Mouse (Mus musculus) neural tube, embryonic 13.5 days (tissue): ENCODE measurements around the gene Clasrp. TPM values are rescaled to one million over a fixed set of nuclear protein-coding genes. Genes with fewer than 3 reads are reported as not detected.
A peak's percentile ranks its signal among the peaks of the same experiment; 100 is the strongest.

Experiments used
- ATAC-seq: fragments of 200-750 bp; cut with Nextera tagmentation; 2 replicates; pipeline ENCODE4 v1.8.0; 2017; ENCODE audit warnings: low read depth, mild to moderate bottlenecking, moderate TSS enrichment, moderate library complexity
- H3K27ac ChIP-seq: fragments of 300-500 bp; sonication (generic); replicated peaks from 2 replicates; pipeline ENCODE4 v1.5.1; 2015; ENCODE audit warnings: moderate library complexity, mild to moderate bottlenecking, inconsistent platforms
- H3K27me3 ChIP-seq: fragments of 300-500 bp; sonication (generic); 2 replicates; pipeline ENCODE4 v1.6.1; 2015; ENCODE audit warnings: mild to moderate bottlenecking, inconsistent platforms
- H3K36me3 ChIP-seq: fragments of 300-500 bp; sonication (generic); 2 replicates; pipeline ENCODE4 v1.6.1; 2015; ENCODE audit warnings: mild to moderate bottlenecking, inconsistent platforms
- H3K4me1 ChIP-seq: fragments of 300-500 bp; sonication (generic); replicated peaks from 2 replicates; pipeline ENCODE4 v1.6.1; 2015; ENCODE audit warnings: inconsistent platforms
- H3K4me2 ChIP-seq: fragments of 300-500 bp; sonication (generic); 2 replicates; pipeline ENCODE4 v1.6.1; 2015; ENCODE audit warnings: inconsistent platforms, mild to moderate bottlenecking, moderate library complexity
- H3K4me3 ChIP-seq: fragments of 300-500 bp; sonication (generic); 2 replicates; pipeline ENCODE4 v1.5.1; 2015; ENCODE audit warnings: mild to moderate bottlenecking, inconsistent platforms
- H3K9ac ChIP-seq: fragments of 300-500 bp; sonication (generic); 2 replicates; pipeline ENCODE4 v1.6.1; 2015; ENCODE audit warnings: moderate library complexity, mild to moderate bottlenecking, inconsistent platforms
- H3K9me3 ChIP-seq: fragments of 300-500 bp; sonication (generic); 2 replicates; pipeline ENCODE4 v1.6.1; 2016; ENCODE audit warnings: inconsistent platforms
- WGBS: fragments of 180-500 bp; shearing (Covaris S2); methylation state at CpG from one replicate; pipeline ENCODE4 v1.1.7; 2015; 5-methylcytosine and 5-hydroxymethylcytosine counted together
- polyA plus RNA-seq: library from polyadenylated mRNA; unstranded; fragments of >200 nt; fragmentation: Nextera tagmentation; extraction: Ambion mirVana; gene quantifications from 2 replicates; pipeline ENCODE4 v1.2.1, GENCODE M21; 2015

The Clasrp gene
- polyA plus RNA-seq, 1 experiment from 2014 or later: 61.6 TPM

DNA sequence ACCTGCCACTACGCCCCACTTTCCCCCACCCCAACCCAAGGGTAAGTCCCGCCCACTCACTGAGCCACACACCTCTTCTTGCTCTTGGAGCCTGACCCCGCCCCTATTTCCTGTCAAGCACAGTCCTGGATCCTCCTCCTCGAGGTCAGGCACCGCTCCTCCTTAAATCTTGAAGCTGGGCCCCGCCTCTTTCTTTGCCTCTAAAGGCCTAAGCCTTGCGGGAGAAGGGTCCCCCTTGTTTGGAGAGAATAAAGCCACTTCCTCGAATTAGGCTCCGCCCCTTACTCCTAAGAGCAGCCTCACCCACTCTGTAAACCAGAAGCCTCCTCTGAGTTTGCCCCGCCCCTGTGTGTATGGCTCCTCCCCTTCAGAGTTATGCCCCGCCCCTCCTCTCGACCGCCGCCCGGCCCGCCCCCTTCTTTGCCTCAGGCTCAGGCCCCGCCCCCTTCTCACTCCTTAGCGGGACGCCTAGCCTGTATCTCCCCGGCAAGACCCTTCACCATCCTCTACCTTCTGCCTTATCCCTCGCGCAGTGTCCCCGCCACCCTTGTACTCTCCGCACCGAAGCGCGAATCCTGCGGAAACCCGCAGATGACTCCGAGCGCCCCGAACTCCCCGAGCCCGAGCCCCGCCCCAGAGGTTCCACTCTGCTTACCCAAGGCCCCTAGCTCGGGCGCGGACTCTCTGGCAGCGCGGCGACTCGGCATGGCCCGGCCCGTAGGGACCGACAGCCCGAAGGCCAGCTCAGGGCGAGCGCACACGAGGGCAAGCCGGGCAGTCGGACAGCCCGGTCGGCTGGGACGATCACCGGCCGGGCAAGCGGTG, 24.5 kb upstream of the Clasrp start:
- Histone ChIP-seq H3K36me3 (peaks cover 21% of the 10 kb centered on the region), H3K4me3 (peak overlapping the region; percentile 74), H3K27ac (peak overlapping the region; percentile 78), H3K9me3 (no peaks in the 10 kb centered on the region), H3K27me3 (0 out of 2 replicates have a peak, but pooled peaks cover 2% of the 10 kb centered on the region), H3K9ac (peak overlapping the region; percentile 69), H3K4me1 (peaks cover 5% of the 10 kb centered on the region), H3K4me2 (peak overlapping the region; percentile 88)
- ATAC-seq: peak; percentile 88
- 2% methylated on average over 56 of the region's 57 CpGs for WGBS

DNA sequence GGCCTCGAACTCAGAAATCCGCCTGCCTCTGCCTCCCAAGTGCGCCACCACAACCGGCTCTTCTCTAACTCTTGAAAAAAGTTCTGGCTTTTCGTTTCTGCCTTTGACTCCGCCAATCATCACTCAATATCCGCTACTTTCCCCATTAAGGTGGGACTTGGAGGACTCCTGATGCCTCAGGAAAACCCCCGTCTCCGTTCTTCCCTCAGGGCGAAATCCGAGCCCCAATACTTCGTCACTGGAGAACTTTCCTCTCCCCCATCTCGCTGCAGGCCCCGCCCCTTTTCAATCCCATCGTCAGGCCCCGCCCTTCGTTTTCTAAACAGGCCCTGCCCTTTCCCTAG, 23.9 kb upstream of the Clasrp start:
- Histone ChIP-seq H3K27me3 (0 out of 2 replicates have a peak, but pooled peaks cover 3% of the 10 kb centered on the region), H3K27ac (no peak overlapping the region), H3K4me2 (peak overlapping the region; percentile 88), H3K4me1 (peaks cover 5% of the 10 kb centered on the region), H3K4me3 (peak overlapping the region; percentile 74), H3K9me3 (no peaks in the 10 kb centered on the region), H3K36me3 (peaks cover 15% of the 10 kb centered on the region), H3K9ac (no peak overlapping the region)
- WGBS: 14% methylated on average over 17 of the region's 17 CpGs
- no peak for ATAC-seq

DNA sequence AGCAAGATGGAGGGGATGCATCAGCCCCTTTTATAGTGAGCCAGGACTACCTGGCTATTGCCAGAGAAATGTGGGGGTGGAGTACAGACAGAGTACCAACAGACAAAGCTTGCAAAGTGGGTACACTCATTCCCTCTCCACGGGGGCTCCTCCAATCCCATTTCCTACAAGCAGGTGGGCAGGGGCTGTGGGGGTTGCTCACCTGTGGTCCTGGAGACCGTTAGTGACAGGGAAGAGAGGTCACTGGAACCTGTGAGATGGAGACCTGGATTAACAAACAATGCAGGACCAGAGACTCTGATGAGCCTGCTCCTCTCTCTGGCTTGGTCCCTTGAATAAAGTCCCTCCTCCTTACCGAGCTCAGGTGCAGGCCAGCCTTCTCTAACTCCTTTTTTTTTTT, 23.4 kb upstream of the Clasrp start:
- H3K4me1 ChIP-seq: peaks cover 5% of the 10 kb centered on the region
- H3K27ac ChIP-seq: no peak overlapping the region
- peak overlapping the region; percentile 88 for H3K4me2 ChIP-seq
- H3K4me3 ChIP-seq: peak overlapping the region; percentile 74; the same call in 1 of the 2 replicates
- ATAC-seq: no peak
- no peak overlapping the region for H3K9ac ChIP-seq
- 67% methylated on average over 3 of the region's 3 CpGs for WGBS
- H3K9me3 ChIP-seq: no peaks in the 10 kb centered on the region
- H3K36me3 ChIP-seq: peaks cover 10% of the 10 kb centered on the region
- H3K27me3 ChIP-seq: 0 out of 2 replicates have a peak, but pooled peaks cover 3% of the 10 kb centered on the region

DNA sequence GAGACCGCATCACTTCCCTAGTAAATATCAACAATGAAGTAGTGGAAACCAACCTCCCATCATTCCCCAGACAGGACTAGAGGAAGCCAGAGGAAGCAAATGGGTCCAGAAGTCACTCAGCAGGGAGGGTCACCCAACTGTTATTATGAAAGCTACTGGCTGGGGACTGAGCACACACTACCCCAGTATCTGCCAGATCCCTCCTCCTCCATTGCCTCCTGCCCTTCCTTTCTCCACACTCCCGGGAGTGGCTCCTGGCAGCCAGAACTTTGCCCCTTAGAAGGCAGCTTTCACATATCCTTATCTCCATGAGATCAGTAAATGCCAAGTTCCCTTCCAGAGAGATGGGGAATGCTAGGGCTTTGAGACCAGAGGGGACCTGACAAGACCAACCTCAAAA, 19.1 kb upstream of the Clasrp start:
- peaks cover 7% of the 10 kb centered on the region for H3K4me1 ChIP-seq
- H3K4me3 ChIP-seq: no peak overlapping the region
- no peaks in the 10 kb centered on the region for H3K36me3 ChIP-seq
- H3K4me2 ChIP-seq: no peak overlapping the region
- WGBS: 75% methylated on average over 2 of the region's 2 CpGs
- ATAC-seq: no peak
- H3K9ac ChIP-seq: no peak overlapping the region
- no peak overlapping the region for H3K27ac ChIP-seq
- no peaks in the 10 kb centered on the region for H3K9me3 ChIP-seq
- peaks cover 7% of the 10 kb centered on the region; the same call in 1 of the 2 replicates for H3K27me3 ChIP-seq

GRCm38 (mm10) chr7:19622241-19622640, 18.0 kb upstream of the Clasrp start:
- Histone ChIP-seq H3K4me3 (no peak overlapping the region), H3K27ac (no peak overlapping the region), H3K9ac (no peak overlapping the region), H3K4me1 (peaks cover 7% of the 10 kb centered on the region), H3K4me2 (no peak overlapping the region), H3K36me3 (no peaks in the 10 kb centered on the region), H3K27me3 (peaks cover 7% of the 10 kb centered on the region; the same call in 1 of the 2 replicates), H3K9me3 (no peaks in the 10 kb centered on the region)
- ATAC-seq: no peak
- WGBS: 43% methylated on average over 6 of the region's 6 CpGs

GRCm38 (mm10) chr7:19620811-19621210, 16.5 kb upstream of the Clasrp start:
- H3K4me2 ChIP-seq: no peak overlapping the region
- no peaks in the 10 kb centered on the region for H3K36me3 ChIP-seq
- H3K9me3 ChIP-seq: no peaks in the 10 kb centered on the region
- peaks cover 7% of the 10 kb centered on the region for H3K4me1 ChIP-seq
- 90% methylated on average over 7 of the region's 7 CpGs for WGBS
- H3K4me3 ChIP-seq: no peak overlapping the region
- H3K9ac ChIP-seq: no peak overlapping the region
- no peak overlapping the region for H3K27ac ChIP-seq
- no peak for ATAC-seq
- peaks cover 7% of the 10 kb centered on the region; the same call in 1 of the 2 replicates for H3K27me3 ChIP-seq

GRCm38 (mm10) chr7:19619004-19619801, 14.9 kb upstream of the Clasrp start:
- Histone ChIP-seq H3K9me3 (no peaks in the 10 kb centered on the region), H3K27me3 (peaks cover 7% of the 10 kb centered on the region; the same call in 1 of the 2 replicates), H3K4me1 (peaks cover 7% of the 10 kb centered on the region), H3K36me3 (0 out of 2 replicates have a peak, but pooled peaks cover 3% of the 10 kb centered on the region), H3K4me2 (peak overlapping the region; percentile 53), H3K4me3 (peak overlapping the region; percentile 31), H3K27ac (peak overlapping the region; percentile 73), H3K9ac (peak overlapping the region; percentile 70)
- ATAC-seq: peak; percentile 85
- 5% methylated on average over 35 of the region's 35 CpGs for WGBS

DNA sequence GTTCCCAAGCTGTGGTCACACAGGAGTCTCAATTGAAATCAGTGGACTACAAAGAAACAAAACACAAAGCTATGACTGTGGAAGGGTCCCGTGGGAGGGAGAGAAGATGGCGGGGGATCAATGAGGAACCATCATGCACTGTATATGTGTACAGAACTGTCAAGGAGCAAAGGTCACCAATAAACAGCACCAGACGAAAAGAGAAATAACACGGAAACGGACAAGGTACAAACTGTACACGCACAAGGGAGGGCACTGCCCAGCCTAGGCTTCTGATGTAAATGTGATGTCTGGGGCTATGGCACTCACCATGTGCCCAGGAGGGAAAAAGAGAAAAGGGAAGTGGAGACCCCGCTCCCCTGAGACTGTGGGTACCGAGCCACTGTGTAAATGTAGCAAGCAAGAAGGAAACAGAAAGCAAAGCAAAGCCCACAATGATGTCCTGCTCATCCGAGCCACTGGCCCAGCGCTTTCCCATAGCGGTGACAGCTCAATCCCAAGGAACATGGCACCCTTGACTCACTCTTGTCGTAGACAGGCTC, 10.8 kb upstream of the Clasrp start:
- ATAC-seq: no peak
- WGBS: 87% methylated on average over 12 of the region's 12 CpGs
- H3K36me3 ChIP-seq: 0 out of 2 replicates have a peak, but pooled peaks cover 3% of the 10 kb centered on the region
- no peak overlapping the region for H3K27ac ChIP-seq
- peaks cover 1% of the 10 kb centered on the region; the same call in 1 of the 2 replicates for H3K27me3 ChIP-seq
- H3K4me1 ChIP-seq: peaks cover 7% of the 10 kb centered on the region
- no peaks in the 10 kb centered on the region for H3K9me3 ChIP-seq
- H3K4me3 ChIP-seq: no peak overlapping the region
- no peak overlapping the region for H3K4me2 ChIP-seq
- H3K9ac ChIP-seq: no peak overlapping the region

DNA sequence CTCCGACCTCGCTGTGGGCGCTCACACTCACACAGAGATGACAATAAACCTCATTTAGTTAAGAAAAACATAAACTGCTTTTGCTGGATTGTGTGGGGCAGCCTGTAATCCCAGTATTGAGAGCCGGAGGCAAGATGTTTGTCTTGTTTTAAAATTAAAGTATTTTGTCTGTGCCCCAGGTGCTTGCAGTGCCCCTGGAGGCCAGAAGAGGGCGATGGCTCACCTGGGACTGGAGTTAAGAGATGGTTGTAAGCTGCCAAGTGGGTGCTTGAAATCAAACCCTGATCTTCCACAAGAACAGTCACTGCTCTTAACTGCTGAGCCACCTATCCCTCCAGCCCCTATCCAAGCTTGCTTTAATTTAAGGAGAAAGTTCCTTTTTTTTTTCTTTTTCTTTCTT, 6.7 kb upstream of the Clasrp start:
- H3K27me3 ChIP-seq: no peaks in the 10 kb centered on the region
- H3K4me2 ChIP-seq: no peak overlapping the region
- no peaks in the 10 kb centered on the region for H3K9me3 ChIP-seq
- 80% methylated on average over 5 of the region's 5 CpGs for WGBS
- H3K4me3 ChIP-seq: no peak overlapping the region
- H3K4me1 ChIP-seq: no peaks in the 10 kb centered on the region
- H3K27ac ChIP-seq: no peak overlapping the region
- H3K36me3 ChIP-seq: 0 out of 2 replicates have a peak, but pooled peaks cover 3% of the 10 kb centered on the region
- ATAC-seq: no peak
- no peak overlapping the region for H3K9ac ChIP-seq

DNA sequence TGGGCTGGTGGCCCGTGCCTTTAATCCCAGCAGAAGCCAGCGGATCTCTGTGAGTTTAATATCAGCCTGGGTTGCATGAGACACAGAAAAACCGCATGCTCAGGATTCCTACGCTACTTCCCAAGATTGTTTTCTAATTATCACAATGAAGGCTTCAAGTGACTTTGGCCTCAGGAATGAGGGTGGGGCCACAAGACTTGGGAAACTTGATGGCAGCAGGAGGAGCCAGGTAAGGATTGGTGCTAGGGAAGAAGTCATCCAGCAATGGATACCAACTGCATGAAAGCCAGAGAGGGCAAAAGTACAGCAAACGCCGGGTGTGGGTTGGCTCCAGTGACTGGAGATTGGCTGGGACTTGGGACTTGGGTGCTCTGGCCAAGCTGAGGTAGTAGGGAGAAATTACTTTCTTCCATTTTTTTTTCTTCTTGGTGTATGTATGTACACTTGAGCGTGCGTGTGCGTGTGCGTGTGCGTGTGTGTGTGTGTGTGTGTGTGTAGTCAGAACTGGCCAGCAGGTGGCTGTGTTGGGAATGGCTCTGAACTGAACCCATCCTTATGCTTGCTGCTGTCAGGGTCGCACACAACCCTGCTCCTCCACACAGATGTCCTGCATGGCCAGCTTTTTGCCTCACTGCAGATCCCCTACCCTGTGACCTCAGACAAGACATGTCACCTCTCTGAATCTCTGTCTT, 5.5 kb upstream of the Clasrp start:
- H3K4me3 ChIP-seq: no peak overlapping the region
- H3K27me3 ChIP-seq: no peaks in the 10 kb centered on the region
- H3K9me3 ChIP-seq: no peaks in the 10 kb centered on the region
- H3K9ac ChIP-seq: no peak overlapping the region
- no peak overlapping the region for H3K4me2 ChIP-seq
- ATAC-seq: no peak
- H3K36me3 ChIP-seq: no peaks in the 10 kb centered on the region
- no peak overlapping the region for H3K27ac ChIP-seq
- H3K4me1 ChIP-seq: no peaks in the 10 kb centered on the region
- WGBS: 92% methylated on average over 12 of the region's 12 CpGs

GRCm38 (mm10) chr7:19607291-19607690, 3.0 kb upstream of the Clasrp start:
- peaks cover 16% of the 10 kb centered on the region for H3K4me1 ChIP-seq
- H3K9me3 ChIP-seq: no peaks in the 10 kb centered on the region
- no peak for ATAC-seq
- 0 out of 2 replicates have a peak, but pooled peaks cover 6% of the 10 kb centered on the region for H3K36me3 ChIP-seq
- 85% methylated on average over 5 of the region's 5 CpGs for WGBS
- H3K27ac ChIP-seq: no peak overlapping the region
- H3K4me3 ChIP-seq: no peak overlapping the region
- H3K9ac ChIP-seq: no peak overlapping the region
- H3K27me3 ChIP-seq: no peaks in the 10 kb centered on the region
- H3K4me2 ChIP-seq: no peak overlapping the region
